Comparison of ENCODE assay signal across 8 mouse cellular contexts in the genomic region with DNA sequence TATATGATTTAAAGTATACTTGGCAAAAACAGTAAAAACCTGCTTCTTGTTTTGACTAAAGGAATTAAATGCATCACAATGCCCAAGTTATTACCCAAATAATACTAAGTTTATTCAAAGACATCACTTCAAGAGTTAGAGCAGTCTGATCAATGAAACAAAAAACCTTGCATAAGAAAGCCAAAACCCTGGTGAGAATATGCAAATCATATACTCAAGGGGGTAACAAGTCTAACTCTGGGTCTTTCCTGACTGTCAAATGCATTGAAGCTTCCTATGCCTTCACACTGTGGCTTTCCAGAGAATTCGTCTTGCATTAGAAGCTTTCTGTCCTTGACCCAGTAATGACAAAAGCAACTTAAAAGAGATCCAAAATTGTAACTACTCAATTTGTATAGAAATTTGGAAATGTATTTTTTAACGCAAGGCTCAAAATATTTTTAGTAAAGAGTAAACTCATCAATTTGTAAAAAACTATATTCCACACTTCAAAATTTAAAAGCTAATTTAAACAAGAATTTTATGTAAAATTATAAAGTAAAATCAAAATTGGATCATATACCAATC. TPM values are rescaled to one million over a fixed set of nuclear protein-coding genes. Genes with fewer than 3 reads are reported as not detected.
DNase-seq lines count a peak whose midpoint lies in the region; ATAC-seq and TF ChIP-seq lines count a peak whose summit lies in the region.

No protein-coding gene starts in this region.

- TF ChIP-seq EP300 in CH12.LX (IDR thresholded peaks at IDR 0.05; ENCODE audit: low read length), result peak; percentile 61

- no peak for TF ChIP-seq CTCF in CH12.LX (conservative IDR thresholded peaks at IDR 0.05 in 1 of 2, IDR thresholded peaks at IDR 0.05 in 1 of 2; ENCODE audit: low read depth in 2 of 2, low read length in 2 of 2)

- peak; percentile 62; the same call in 1 of the 2 replicates for TF ChIP-seq POLR2A in CH12.LX (IDR thresholded peaks at IDR 0.05; ENCODE audit: low read depth, low read length)

- in situ Hi-C loops in CH12.LX (cut with MboI; ENCODE audit: low pct_ligation_motif_present, low pct_unique_long_range_greater_than_20kb, low sequenced_read_pairs), result loop anchor here (5.0 kb wide), 1 partner anchor 83 kb away; no protein-coding TSS in a partner anchor

- no peak; the same call in none of the 2 replicates for TF ChIP-seq RAD21 in CH12.LX (IDR thresholded peaks at IDR 0.05; ENCODE audit: low read depth, low read length)

- no peaks in the 10 kb centered on the region for H3K9me3 ChIP-seq in heart, embryonic 10.5 days
- H3K9me3 ChIP-seq in CH12.LX (replicated peaks; ENCODE audit: low read length), result no peaks in the 10 kb centered on the region
- H3K9me3 ChIP-seq in forebrain, embryonic 15.5 days, result 0 out of 2 replicates have a peak, but pooled peaks cover 3% of the 10 kb centered on the region

- peaks cover 23% of the 10 kb centered on the region for H3K4me1 ChIP-seq in heart, embryonic 10.5 days
- H3K4me1 ChIP-seq in CH12.LX (ENCODE audit: control insufficient read depth in 1 of 2, insufficient read depth in 2 of 2), result peaks cover under 1 to 22% of the 10 kb centered on the region in 2 experiments; a peak in 2 of 4 replicates
- peaks cover 35% of the 10 kb centered on the region for H3K4me1 ChIP-seq in forebrain, embryonic 15.5 days

- H3K79me2 ChIP-seq in CH12.LX (replicated peaks; ENCODE audit: control insufficient read depth, extremely low read depth, insufficient read depth, poor library complexity, severe bottlenecking), result peaks cover 53% of the 10 kb centered on the region
- H3K79me2 ChIP-seq in macrophage (ENCODE audit: inconsistent target), result peaks cover 97% of the 10 kb centered on the region

- no peaks in the 10 kb centered on the region for H3K27me3 ChIP-seq in heart, embryonic 10.5 days (ENCODE audit: insufficient read depth, poor library complexity, severe bottlenecking)
- no peaks in the 10 kb centered on the region for H3K27me3 ChIP-seq in CH12.LX (replicated peaks)
- no peaks in the 10 kb centered on the region for H3K27me3 ChIP-seq in forebrain, embryonic 15.5 days

- dilution Hi-C loops in CH12.LX (cut with MboI; ENCODE audit: extremely low pct_ligation_motif_present, extremely low pct_unique_long_range_greater_than_20kb, low sequenced_read_pairs), result no loop called here

- H3K4me2 ChIP-seq in CH12.LX (ENCODE audit: insufficient read depth, low read depth, poor library complexity, severe bottlenecking), result peak overlapping the region; percentile 71; the same call in 1 of the 2 replicates
- H3K4me2 ChIP-seq in forebrain, embryonic 15.5 days (replicated peaks), result peak overlapping the region; percentile 64

- H3K36me3 ChIP-seq in heart, embryonic 10.5 days, result peaks cover 19% of the 10 kb centered on the region
- peaks cover 9 to 32% of the 10 kb centered on the region in 2 experiments for H3K36me3 ChIP-seq in CH12.LX (replicated peaks in 1 of 2; ENCODE audit: control insufficient read depth in 1 of 2, insufficient read depth in 1 of 2, low read length in 1 of 2)
- H3K36me3 ChIP-seq in forebrain, embryonic 15.5 days, result no peaks in the 10 kb centered on the region
- H3K36me3 ChIP-seq in macrophage (ENCODE audit: inconsistent target), result peaks cover 11% of the 10 kb centered on the region; the same call in 1 of the 2 replicates

- DNase-seq in heart, embryonic 10.5 days (ENCODE audit: low spot score), result no peak
- DNase-seq in heart, adult 18-20 months, result no peak
- DNase-seq in CH12.LX (ENCODE audit: extremely low read depth), result peak; percentile 86
- no peak for DNase-seq in right cerebral cortex, adult 18-20 months
- no peak for DNase-seq in spleen, postnatal 14 days (ENCODE audit: low spot score in 2 of 2)
- no peak for DNase-seq in left cerebral cortex, postnatal 4 days

- no peak for ATAC-seq in forebrain, embryonic 15.5 days (replicated peaks)

- WGBS in heart, embryonic 10.5 days, result 19% methylated on average over 2 of the region's 2 CpGs
- WGBS in forebrain, embryonic 15.5 days, result 17% methylated on average over 2 of the region's 2 CpGs
- WGBS in macrophage (ENCODE audit: missing documents), result 0% methylated on average over 1 of the region's 2 CpGs

- H3K9ac ChIP-seq in CH12.LX (ENCODE audit: insufficient read depth, low read depth), result peak overlapping the region; percentile 93; the same call in 1 of the 2 replicates
- H3K9ac ChIP-seq in forebrain, embryonic 15.5 days (replicated peaks), result peak overlapping the region; percentile 55

- peak overlapping the region; percentile 99 for H3K27ac ChIP-seq in heart, embryonic 10.5 days
- no peak overlapping the region for H3K27ac ChIP-seq in CH12.LX (ENCODE audit: insufficient read depth, low read depth)
- peak overlapping the region; percentile 74 for H3K27ac ChIP-seq in forebrain, embryonic 15.5 days (replicated peaks)
- peak overlapping the region; percentile 91 for H3K27ac ChIP-seq in macrophage

- H3K4me3 ChIP-seq in heart, embryonic 10.5 days, result peak overlapping the region; percentile 75
- H3K4me3 ChIP-seq in CH12.LX (replicated peaks in 1 of 3; ENCODE audit: low read depth in 2 of 3, low read length in 2 of 3, poor library complexity in 1 of 3) (peak overlapping the region; percentile 38 to 78 (median 58)), macrophage (ENCODE audit: inconsistent target) (peak overlapping the region; percentile 60)
- peak overlapping the region; percentile 48 for H3K4me3 ChIP-seq in forebrain, embryonic 15.5 days

- intact Hi-C loops in left cerebral cortex, postnatal 4 days (cut with DNase I), result loop anchor here (2.0 kb wide), 2 partner anchors 18 to 76 kb away; no protein-coding TSS in a partner anchor

TF ChIP-seq in CH12.LX, 34 proteins besides CTCF, POLR2A, EP300 and RAD21:
- TF ChIP-seq JUN (IDR thresholded peaks at IDR 0.05; ENCODE audit: insufficient read depth, low read depth, low read length) (no peak), SIN3A (IDR thresholded peaks at IDR 0.05; ENCODE audit: low read length) (peak; percentile 86; the same call in 1 of the 2 replicates), JUND (conservative IDR thresholded peaks at IDR 0.05; ENCODE audit: low read depth, low read length) (no peak; the same call in 1 of the 2 replicates), MAX (IDR thresholded peaks at IDR 0.05; ENCODE audit: low read length) (no peak), TCF12 (IDR thresholded peaks at IDR 0.05; ENCODE audit: low read depth, low read length) (peak; percentile 73), ELF1 (IDR thresholded peaks at IDR 0.05; ENCODE audit: low read depth, low read length) (no peak), CHD1 (IDR thresholded peaks at IDR 0.05; ENCODE audit: low read depth, low read length) (peak; percentile 97), IRF4 (IDR thresholded peaks at IDR 0.05; ENCODE audit: low read depth, low read length) (peak; percentile 62; the same call in 1 of the 2 replicates), MEF2A (IDR thresholded peaks at IDR 0.05; ENCODE audit: borderline replicate concordance, low read depth, low read length) (no peak; the same call in 1 of the 2 replicates), ETS1 (conservative IDR thresholded peaks at IDR 0.05; ENCODE audit: low read depth, low read length) (peak; percentile 77), SMC3 (IDR thresholded peaks at IDR 0.05; ENCODE audit: low read depth, low read length) (peak; percentile 23; the same call in 1 of the 2 replicates), KAT2A (IDR thresholded peaks at IDR 0.05; ENCODE audit: insufficient replicate concordance, low read length) (0 out of 2 replicates have a peak, but pooled peaks have one; percentile 57), USF2 (conservative IDR thresholded peaks at IDR 0.05; ENCODE audit: low read depth, low read length) (no peak), MXI1 (IDR thresholded peaks at IDR 0.05; ENCODE audit: low read depth, low read length) (no peak; the same call in 1 of the 2 replicates), BHLHE40 (IDR thresholded peaks at IDR 0.05; ENCODE audit: low read depth, low read length) (0 out of 2 replicates have a peak, but pooled peaks have one; percentile 35), POLR2AphosphoS2 (IDR thresholded peaks at IDR 0.05; ENCODE audit: low read depth, low read length) (peak; percentile 63; the same call in 1 of the 2 replicates), ZNF384 (IDR thresholded peaks at IDR 0.05; ENCODE audit: low read depth, low read length) (0 out of 2 replicates have a peak, but pooled peaks have one; percentile 51), HCFC1 (IDR thresholded peaks at IDR 0.05; ENCODE audit: low read depth, low read length) (no peak), NELFE (IDR thresholded peaks at IDR 0.05; ENCODE audit: low read depth, low read length) (peak; percentile 70), TBP (conservative IDR thresholded peaks at IDR 0.05; ENCODE audit: low read depth, low read length) (peak; percentile 96), ZMIZ1 (IDR thresholded peaks at IDR 0.05; ENCODE audit: low read depth, low read length) (peak; percentile 83), MAFK (IDR thresholded peaks at IDR 0.05; ENCODE audit: insufficient replicate concordance, low read length) (0 out of 2 replicates have a peak, but pooled peaks have one; percentile 5), PAX5 (IDR thresholded peaks at IDR 0.05; ENCODE audit: low read length) (no peak), MAZ (IDR thresholded peaks at IDR 0.05; ENCODE audit: low read depth, low read length) (peak; percentile 74; the same call in 1 of the 2 replicates), ZC3H11A (IDR thresholded peaks at IDR 0.05; ENCODE audit: low read depth, low read length) (no peak)

RNA-seq across cellular contexts. Expression of gene Chd2, which starts 2.4 kb away (rescaled TPM):
- polyA plus RNA-seq in heart, embryonic 10.5 days (2016; fragmentation: Nextera tagmentation; extraction: Ambion mirVana), result 43.6 and 46.0 TPM in 2 replicates
- total RNA-seq in heart, adult 18-20 months (2021), result 10 to 100 TPM; 28.2 to 38.8 TPM
- total RNA-seq in CH12.LX (2012; rRNA removed) (21.4 and 30.9 TPM in 2 replicates), CH12.LX (2014; rRNA removed) (18.2 and 23.2 TPM in 2 replicates)
- polyA plus RNA-seq in CH12.LX (2012; ENCODE audit: insufficient read length, low read depth) (39.3 and 42.8 TPM in 2 replicates), macrophage (2018) (11.4 to 34.5 TPM (median 15.8 TPM) in 3 replicates)
- polyA plus RNA-seq in forebrain, embryonic 15.5 days (2015; fragmentation: Nextera tagmentation; extraction: Ambion mirVana), result 58.0 and 67.1 TPM in 2 replicates
- total RNA-seq in macrophage (2018; cell fraction: chromatin; rRNA removed), result 100 to 1,000 TPM; 403 to 732 (median 510) TPM
- 10 to 100 TPM; 21.1 to 41.7 (median 26.6) TPM for total RNA-seq in macrophage (2018; cell fraction: cytosol; rRNA removed)
- total RNA-seq in macrophage (2018; cell fraction: nucleus; rRNA removed), result 100 to 1,000 TPM; 110 to 331 (median 224) TPM
- 10 to 100 TPM; 52.5 to 57.9 TPM for total RNA-seq in left cerebral cortex, postnatal 4 days (2021)
